Mouse (Mus musculus) embryonic facial prominence, embryonic 14.5 days (tissue): Measurements from ENCODE around the gene Ak2. TPM values are rescaled to one million over a fixed set of nuclear protein-coding genes. Genes with fewer than 3 reads are reported as not detected.

ENCODE experiments used
- ATAC-seq: fragments of 200-750 bp; cut with Nextera tagmentation; 2 replicates; pipeline ENCODE4 v1.8.0; 2017; ENCODE audit warnings: low read depth, moderate number of reproducible peaks, moderate TSS enrichment
- DNase-seq: peaks from one replicate; pipeline ENCODE4 v3.0.0-alpha.2; 2015; ENCODE audit warnings: low spot score
- H3K27ac ChIP-seq: fragments of 300-500 bp; sonication (generic); replicated peaks from 2 replicates; pipeline ENCODE4 v1.5.1; 2014; ENCODE audit warnings: low read depth, mild to moderate bottlenecking, low read length, moderate library complexity
- H3K27me3 ChIP-seq: fragments of 300-500 bp; sonication (generic); replicated peaks from 2 replicates; pipeline ENCODE4 v1.6.1; 2014; ENCODE audit warnings: low read length; ENCODE audit not compliant: control insufficient read depth, insufficient read depth
- H3K36me3 ChIP-seq: fragments of 300-500 bp; sonication (generic); 2 replicates; pipeline ENCODE4 v1.6.1; 2014; ENCODE audit warnings: low read length, mixed read lengths; ENCODE audit not compliant: control insufficient read depth, insufficient read depth
- H3K4me1 ChIP-seq: fragments of 300-500 bp; sonication (generic); 2 replicates; pipeline ENCODE4 v1.6.1; 2014; ENCODE audit warnings: antibody characterized with exemption, low read length; ENCODE audit not compliant: control insufficient read depth, insufficient read depth
- H3K4me2 ChIP-seq: fragments of 300-500 bp; sonication (generic); 2 replicates; pipeline ENCODE4 v1.6.1; 2014; ENCODE audit warnings: low read depth, mild to moderate bottlenecking, low read length, moderate library complexity, mixed read lengths
- H3K4me3 ChIP-seq: fragments of 300-500 bp; sonication (generic); 2 replicates; pipeline ENCODE4 v1.5.1; 2014; ENCODE audit warnings: low read depth, mild to moderate bottlenecking, low read length
- H3K9ac ChIP-seq: fragments of 300-500 bp; sonication (generic); 2 replicates; pipeline ENCODE4 v1.6.1; 2014; ENCODE audit warnings: low read depth, mild to moderate bottlenecking, low read length, moderate library complexity, mixed read lengths
- H3K9me3 ChIP-seq: fragments of 300-500 bp; sonication (generic); 2 replicates; pipeline ENCODE4 v1.6.1; 2016; ENCODE audit warnings: low read length; ENCODE audit not compliant: control insufficient read depth
- WGBS: fragments of 180-500 bp; shearing (Covaris S2); extraction: QIAGEN DNeasy Blood & Tissue Kit; methylation state at CpG from one replicate; pipeline ENCODE4 v1.1.7; 2014; 5-methylcytosine and 5-hydroxymethylcytosine counted together
- polyA plus RNA-seq: library from polyadenylated mRNA; unstranded; fragments of >200 nt; fragmentation: Nextera tagmentation; extraction: Ambion mirVana; gene quantifications from 2 replicates; pipeline ENCODE4 v1.2.1, GENCODE M21; 2014

Gene Ak2
- polyA plus RNA-seq, 1 experiment from 2014 or later = 142 TPM

- no peak overlapping the region for H3K27ac ChIP-seq
- no peaks in the 10 kb centered on the region for H3K9me3 ChIP-seq
- no peaks in the 10 kb centered on the region for H3K36me3 ChIP-seq
- ATAC-seq = no peak
- H3K4me3 ChIP-seq = no peak overlapping the region
- 81% methylated on average over 5 of the region's 5 CpGs for whole genome bisulfite sequencing
- no peak overlapping the region for H3K9ac ChIP-seq
- no peak for DNase-seq
- H3K4me1 ChIP-seq = peaks cover 11% of the 10 kb centered on the region; the same call in 1 of the 2 replicates
- no peaks in the 10 kb centered on the region for H3K27me3 ChIP-seq
- no peak overlapping the region for H3K4me2 ChIP-seq
Measured at GRCm38 (mm10) chr4:128969081-128969480, 22.7 kb upstream of the Ak2 start.

GRCm38 (mm10) chr4:128969607-128970416 is 21.9 kb upstream of the Ak2 start:
- Histone ChIP-seq H3K9ac (no peak overlapping the region), H3K4me1 (peaks cover 11% of the 10 kb centered on the region; the same call in 1 of the 2 replicates), H3K9me3 (no peaks in the 10 kb centered on the region), H3K27ac (no peak overlapping the region), H3K4me3 (no peak overlapping the region), H3K4me2 (no peak overlapping the region), H3K27me3 (no peaks in the 10 kb centered on the region), H3K36me3 (no peaks in the 10 kb centered on the region)
- DNase-seq = no peak
- 60% methylated on average over 18 of the region's 18 CpGs for WGBS
- no peak for ATAC-seq

GRCm38 (mm10) chr4:128970417-128970807 is 21.3 kb upstream of the Ak2 start:
- DNase-seq (no peak), ATAC-seq (no peak)
- Histone ChIP-seq H3K27ac (no peak overlapping the region), H3K4me3 (no peak overlapping the region), H3K27me3 (no peaks in the 10 kb centered on the region), H3K9me3 (no peaks in the 10 kb centered on the region), H3K4me2 (no peak overlapping the region), H3K9ac (no peak overlapping the region), H3K4me1 (peaks cover 11% of the 10 kb centered on the region; the same call in 1 of the 2 replicates), H3K36me3 (no peaks in the 10 kb centered on the region)
- 67% methylated on average over 7 of the region's 8 CpGs for WGBS

- Histone ChIP-seq H3K27ac (no peak overlapping the region), H3K4me3 (no peak overlapping the region), H3K27me3 (no peaks in the 10 kb centered on the region), H3K9me3 (no peaks in the 10 kb centered on the region), H3K9ac (no peak overlapping the region), H3K4me2 (no peak overlapping the region), H3K36me3 (no peaks in the 10 kb centered on the region), H3K4me1 (peaks cover 11% of the 10 kb centered on the region; the same call in 1 of the 2 replicates)
- ATAC-seq (peak; percentile 53; the same call in 1 of the 2 replicates), DNase-seq (peak; percentile 73)
- WGBS = 40% methylated on average over 14 of the region's 14 CpGs
Measured at GRCm38 (mm10) chr4:128971065-128971694, 20.6 kb upstream of the Ak2 start.

GRCm38 (mm10) chr4:128974677-128975076 is 17.1 kb upstream of the Ak2 start:
- Histone ChIP-seq H3K9ac (no peak overlapping the region), H3K4me1 (no peaks in the 10 kb centered on the region), H3K4me2 (no peak overlapping the region), H3K36me3 (no peaks in the 10 kb centered on the region), H3K9me3 (no peaks in the 10 kb centered on the region), H3K27me3 (no peaks in the 10 kb centered on the region), H3K27ac (no peak overlapping the region), H3K4me3 (no peak overlapping the region)
- no peak for DNase-seq
- 82% methylated on average over 8 of the region's 8 CpGs for WGBS
- no peak for ATAC-seq

- Histone ChIP-seq H3K9ac (no peak overlapping the region), H3K36me3 (no peaks in the 10 kb centered on the region), H3K4me3 (no peak overlapping the region), H3K4me1 (no peaks in the 10 kb centered on the region), H3K27me3 (no peaks in the 10 kb centered on the region), H3K27ac (no peak overlapping the region), H3K9me3 (no peaks in the 10 kb centered on the region), H3K4me2 (no peak overlapping the region)
- DNase-seq (no peak), ATAC-seq (no peak)
- WGBS = 82% methylated on average over 4 of the region's 4 CpGs
Measured at GRCm38 (mm10) chr4:128976577-128976976, 15.2 kb upstream of the Ak2 start.

- Histone ChIP-seq H3K4me2 (no peak overlapping the region), H3K4me3 (no peak overlapping the region), H3K9me3 (no peaks in the 10 kb centered on the region), H3K27me3 (no peaks in the 10 kb centered on the region), H3K9ac (no peak overlapping the region), H3K36me3 (no peaks in the 10 kb centered on the region), H3K27ac (no peak overlapping the region), H3K4me1 (no peaks in the 10 kb centered on the region)
- ATAC-seq (no peak), DNase-seq (no peak)
- WGBS = 52% methylated on average over 3 of the region's 3 CpGs
Measured at GRCm38 (mm10) chr4:128977217-128977616, 14.5 kb upstream of the Ak2 start.

- H3K4me3 ChIP-seq = no peak overlapping the region
- ATAC-seq (no peak), DNase-seq (no peak)
- WGBS = 29% methylated on average over 1 of the region's 1 CpGs
- H3K9me3 ChIP-seq = no peaks in the 10 kb centered on the region
- H3K27ac ChIP-seq = no peak overlapping the region
- no peaks in the 10 kb centered on the region for H3K36me3 ChIP-seq
- H3K4me2 ChIP-seq = no peak overlapping the region
- H3K9ac ChIP-seq = no peak overlapping the region
- H3K27me3 ChIP-seq = no peaks in the 10 kb centered on the region
- no peaks in the 10 kb centered on the region for H3K4me1 ChIP-seq
Measured at GRCm38 (mm10) chr4:128978634-128979033, 13.1 kb upstream of the Ak2 start.
